Mouse (Mus musculus) limb, embryonic 13.5 days (tissue): ENCODE results near the gene Egfl6. TPM values are rescaled to one million over a fixed set of nuclear protein-coding genes. Genes with fewer than 3 reads are reported as not detected.

Experiments
- ATAC-seq: fragments of 200-750 bp; cut with Nextera tagmentation; 2 replicates; pipeline ENCODE4 v1.8.0; 2017; ENCODE audit warnings: low read depth, moderate number of reproducible peaks, moderate TSS enrichment; ENCODE audit not compliant: low FRiP score
- H3K27ac ChIP-seq: fragments of 300-500 bp; sonication (generic); 2 replicates; pipeline ENCODE4 v1.5.1; 2015; ENCODE audit warnings: inconsistent platforms, mild to moderate bottlenecking, moderate library complexity
- H3K27me3 ChIP-seq: fragments of 300-500 bp; sonication (generic); 2 replicates; pipeline ENCODE4 v1.6.1; 2015; ENCODE audit warnings: mild to moderate bottlenecking, inconsistent platforms
- H3K36me3 ChIP-seq: fragments of 300-500 bp; sonication (generic); 2 replicates; pipeline ENCODE4 v1.6.1; 2015; ENCODE audit warnings: inconsistent platforms, mild to moderate bottlenecking, moderate library complexity
- H3K4me1 ChIP-seq: fragments of 300-500 bp; sonication (generic); 2 replicates; pipeline ENCODE4 v1.6.1; 2015; ENCODE audit warnings: inconsistent platforms
- H3K4me2 ChIP-seq: fragments of 300-500 bp; sonication (generic); replicated peaks from 2 replicates; pipeline ENCODE4 v1.6.1; 2015; ENCODE audit warnings: inconsistent platforms, mild to moderate bottlenecking, moderate library complexity
- H3K4me3 ChIP-seq: fragments of 300-500 bp; sonication (generic); 2 replicates; pipeline ENCODE4 v1.5.1; 2015; ENCODE audit warnings: moderate library complexity, mild to moderate bottlenecking, inconsistent platforms
- H3K9ac ChIP-seq: fragments of 300-500 bp; sonication (generic); 2 replicates; pipeline ENCODE4 v1.6.1; 2015; ENCODE audit warnings: mild to moderate bottlenecking, inconsistent platforms
- H3K9me3 ChIP-seq: fragments of 300-500 bp; sonication (generic); 2 replicates; pipeline ENCODE4 v1.6.1; 2016; ENCODE audit warnings: inconsistent platforms
- WGBS: fragments of 180-500 bp; shearing (Covaris S2); methylation state at CpG from one replicate; pipeline ENCODE4 v1.1.7; 2015; 5-methylcytosine and 5-hydroxymethylcytosine counted together
- polyA plus RNA-seq: library from polyadenylated mRNA; unstranded; fragments of >200 nt; fragmentation: Nextera tagmentation; extraction: Ambion mirVana; gene quantifications from 2 replicates; pipeline ENCODE4 v1.2.1, GENCODE M21; 2015

Gene Egfl6
- 84.2 and 86.0 TPM in 2 replicates for polyA plus RNA-seq

- H3K27ac ChIP-seq = peak within 1 kb of the TSS; percentile 65; the same call in 1 of the 2 replicates
- no peaks in the 10 kb centered on the region for H3K9me3 ChIP-seq
- H3K4me3 ChIP-seq = peak within 1 kb of the TSS; percentile 46
- H3K27me3 ChIP-seq = peaks cover 52% of the 10 kb centered on the region
- no peaks in the 10 kb centered on the region for H3K36me3 ChIP-seq
- WGBS = 16% methylated on average over 39 of the region's 39 CpGs
- peak within 1 kb of the TSS; percentile 73 for H3K9ac ChIP-seq
- peak; percentile 48; the same call in 1 of the 2 replicates for ATAC-seq
- H3K4me1 ChIP-seq = no peaks in the 10 kb centered on the region
- peak within 1 kb of the TSS; percentile 70 for H3K4me2 ChIP-seq
Observed at GRCm38 (mm10) chrX:166584947-166585824, at the start of gene Egfl6. TSS of gene Egfl6 (minus strand) at chrX:166585720.

GRCm38 (mm10) chrX:166626866-166627570 is 41.5 kb upstream of the Egfl6 start:
- Histone ChIP-seq H3K4me1 (peaks cover 14% of the 10 kb centered on the region; the same call in 1 of the 2 replicates), H3K4me3 (no peak overlapping the region), H3K36me3 (no peaks in the 10 kb centered on the region), H3K4me2 (no peak overlapping the region), H3K9ac (no peak overlapping the region), H3K27ac (peak overlapping the region; percentile 85), H3K9me3 (no peaks in the 10 kb centered on the region), H3K27me3 (peaks cover 19% of the 10 kb centered on the region; the same call in 1 of the 2 replicates)
- peak; percentile 80 for ATAC-seq
- WGBS = 37% methylated on average over 3 of the region's 3 CpGs

- H3K4me3 ChIP-seq = no peak overlapping the region
- 43% methylated on average over 4 of the region's 4 CpGs for WGBS
- no peak overlapping the region for H3K4me2 ChIP-seq
- ATAC-seq = peak; percentile 61
- H3K9ac ChIP-seq = no peak overlapping the region
- H3K4me1 ChIP-seq = peaks cover 15% of the 10 kb centered on the region
- peaks cover 25% of the 10 kb centered on the region for H3K27me3 ChIP-seq
- H3K27ac ChIP-seq = peak overlapping the region; percentile 85
- H3K36me3 ChIP-seq = no peaks in the 10 kb centered on the region
- H3K9me3 ChIP-seq = no peaks in the 10 kb centered on the region
Observed at GRCm38 (mm10) chrX:166626174-166626573, 40.7 kb upstream of the Egfl6 start.

- H3K4me2 ChIP-seq = no peak overlapping the region
- H3K9me3 ChIP-seq = no peaks in the 10 kb centered on the region
- H3K4me3 ChIP-seq = no peak overlapping the region
- H3K27ac ChIP-seq = no peak overlapping the region
- H3K9ac ChIP-seq = no peak overlapping the region
- WGBS = 59% methylated on average over 3 of the region's 3 CpGs
- peaks cover 19% of the 10 kb centered on the region for H3K4me1 ChIP-seq
- ATAC-seq = peak; percentile 14; the same call in 1 of the 2 replicates
- peaks cover 48% of the 10 kb centered on the region for H3K27me3 ChIP-seq
- no peaks in the 10 kb centered on the region for H3K36me3 ChIP-seq
Observed at GRCm38 (mm10) chrX:166623176-166623575, 37.7 kb upstream of the Egfl6 start.

GRCm38 (mm10) chrX:166621560-166622301 is 36.2 kb upstream of the Egfl6 start:
- peaks cover 15% of the 10 kb centered on the region for H3K4me1 ChIP-seq
- no peak for ATAC-seq
- 63% methylated on average over 9 of the region's 9 CpGs for WGBS
- H3K36me3 ChIP-seq = no peaks in the 10 kb centered on the region
- H3K9me3 ChIP-seq = no peaks in the 10 kb centered on the region
- H3K27me3 ChIP-seq = peaks cover 48% of the 10 kb centered on the region
- no peak overlapping the region for H3K4me3 ChIP-seq
- H3K27ac ChIP-seq = peak overlapping the region; percentile 28; the same call in 1 of the 2 replicates
- H3K4me2 ChIP-seq = no peak overlapping the region
- no peak overlapping the region for H3K9ac ChIP-seq

- no peak overlapping the region for H3K4me3 ChIP-seq
Observed at GRCm38 (mm10) chrX:166620900-166621299, 35.4 kb upstream of the Egfl6 start.

GRCm38 (mm10) chrX:166619084-166619483 is 33.6 kb upstream of the Egfl6 start:
- H3K4me1 ChIP-seq = peaks cover 8% of the 10 kb centered on the region
- no peaks in the 10 kb centered on the region for H3K9me3 ChIP-seq
- H3K4me2 ChIP-seq = no peak overlapping the region
- no peaks in the 10 kb centered on the region for H3K36me3 ChIP-seq
- no peak overlapping the region for H3K9ac ChIP-seq
- no peak for ATAC-seq
- peaks cover 57% of the 10 kb centered on the region for H3K27me3 ChIP-seq
- no peak overlapping the region for H3K27ac ChIP-seq
- WGBS = 71% methylated on average over 4 of the region's 4 CpGs
- H3K4me3 ChIP-seq = no peak overlapping the region

More at GRCm38 (mm10) chrX:166620900-166621299, 35.4 kb upstream of the Egfl6 start:
- Histone ChIP-seq H3K27me3 (peaks cover 48% of the 10 kb centered on the region), H3K9ac (no peak overlapping the region), H3K4me1 (peaks cover 8% of the 10 kb centered on the region), H3K36me3 (no peaks in the 10 kb centered on the region), H3K27ac (no peak overlapping the region), H3K4me2 (no peak overlapping the region), H3K9me3 (no peaks in the 10 kb centered on the region)
- ATAC-seq = no peak
- 45% methylated on average over 6 of the region's 6 CpGs for WGBS

- Histone ChIP-seq H3K4me1 (no peaks in the 10 kb centered on the region), H3K9ac (no peak overlapping the region), H3K9me3 (no peaks in the 10 kb centered on the region), H3K4me3 (no peak overlapping the region), H3K36me3 (no peaks in the 10 kb centered on the region), H3K4me2 (no peak overlapping the region), H3K27me3 (peaks cover 48% of the 10 kb centered on the region), H3K27ac (no peak overlapping the region)
- WGBS = 60% methylated on average over 7 of the region's 7 CpGs
- peak; percentile 71; the same call in 1 of the 2 replicates for ATAC-seq
Observed at GRCm38 (mm10) chrX:166615191-166615590, 29.7 kb upstream of the Egfl6 start.

GRCm38 (mm10) chrX:166576111-166576510 is 9.4 kb downstream of the Egfl6 start:
- H3K4me3 ChIP-seq = no peak overlapping the region
- H3K36me3 ChIP-seq = no peaks in the 10 kb centered on the region
- WGBS = 53% methylated on average over 1 of the region's 1 CpGs
- no peaks in the 10 kb centered on the region for H3K4me1 ChIP-seq
- no peak overlapping the region for H3K27ac ChIP-seq
- H3K27me3 ChIP-seq = peaks cover 20% of the 10 kb centered on the region
- no peak overlapping the region for H3K4me2 ChIP-seq
- no peak for ATAC-seq
- no peaks in the 10 kb centered on the region for H3K9me3 ChIP-seq
- H3K9ac ChIP-seq = no peak overlapping the region

GRCm38 (mm10) chrX:166565983-166566382 is 19.5 kb downstream of the Egfl6 start:
- H3K4me3 ChIP-seq = no peak overlapping the region
- no peak overlapping the region for H3K27ac ChIP-seq
- H3K36me3 ChIP-seq = no peaks in the 10 kb centered on the region
- no peak overlapping the region for H3K9ac ChIP-seq
- H3K27me3 ChIP-seq = peaks cover 9% of the 10 kb centered on the region; the same call in 1 of the 2 replicates
- no peak for ATAC-seq
- 74% methylated on average over 6 of the region's 6 CpGs for WGBS
- no peaks in the 10 kb centered on the region for H3K9me3 ChIP-seq
- no peaks in the 10 kb centered on the region for H3K4me1 ChIP-seq
- H3K4me2 ChIP-seq = no peak overlapping the region

GRCm38 (mm10) chrX:166565401-166565800 is 20.1 kb downstream of the Egfl6 start:
- no peak overlapping the region for H3K4me2 ChIP-seq
- H3K27me3 ChIP-seq = peaks cover 14% of the 10 kb centered on the region; the same call in 1 of the 2 replicates
- H3K36me3 ChIP-seq = no peaks in the 10 kb centered on the region
- WGBS = 53% methylated on average over 5 of the region's 5 CpGs
- no peaks in the 10 kb centered on the region for H3K9me3 ChIP-seq
- no peak overlapping the region for H3K9ac ChIP-seq
- H3K4me1 ChIP-seq = no peaks in the 10 kb centered on the region
- ATAC-seq = 0 out of 2 replicates have a peak, but pooled peaks have one; percentile 11
- H3K27ac ChIP-seq = peak overlapping the region; percentile 15; the same call in 1 of the 2 replicates
- no peak overlapping the region for H3K4me3 ChIP-seq
